Mouse (Mus musculus): ENCODE results near the gene Dhcr24. TPM values are rescaled to one million over a fixed set of nuclear protein-coding genes. Genes with fewer than 3 reads are reported as not detected.
A peak's percentile ranks its signal among the peaks of the same experiment; 100 is the strongest.

The Dhcr24 gene
- total and polyA plus RNA-seq, 2 experiments from 2014 or later, result 7.7 to 105 TPM

GRCm38 (mm10) chr4:106628650-106629360, 68.0 kb downstream of the Dhcr24 start:
- ATAC-seq, result no peak
- Histone ChIP-seq H3K4me3 (ENCODE audit: low read depth, low read length) (no peak overlapping the region), H3K36me3 (ENCODE audit: insufficient read depth) (no peaks in the 10 kb centered on the region), H3K4me1 (ENCODE audit: insufficient read depth) (peaks cover 28% of the 10 kb centered on the region), H3K4me2 (ENCODE audit: low read depth) (no peak overlapping the region), H3K27ac (ENCODE audit: low read depth, low read length) (no peak overlapping the region), H3K9ac (no peak overlapping the region), H3K27me3 (ENCODE audit: insufficient read depth, low read length) (peaks cover 9% of the 10 kb centered on the region; the same call in 1 of the 2 replicates), H3K9me3 (ENCODE audit: low read length) (no peaks in the 10 kb centered on the region)
- WGBS, result 66% methylated on average over 9 of the region's 9 CpGs
- no peak for TF ChIP-seq CTCF (IDR thresholded peaks at IDR 0.05; ENCODE audit: low read depth)
- DNase-seq, result no peak

- ATAC-seq (no peak), DNase-seq (no peak)
- no peak overlapping the region for H3K27ac ChIP-seq (ENCODE audit: low read depth, low read length)
- peaks cover 33% of the 10 kb centered on the region for H3K4me1 ChIP-seq (ENCODE audit: insufficient read depth)
- H3K27me3 ChIP-seq (ENCODE audit: insufficient read depth, low read length), result peaks cover 5% of the 10 kb centered on the region; the same call in 1 of the 2 replicates
- no peak for TF ChIP-seq CTCF (IDR thresholded peaks at IDR 0.05; ENCODE audit: low read depth)
- no peaks in the 10 kb centered on the region for H3K36me3 ChIP-seq (ENCODE audit: insufficient read depth)
- 75% methylated on average over 5 of the region's 5 CpGs for WGBS
- H3K9ac ChIP-seq, result no peak overlapping the region
- no peaks in the 10 kb centered on the region for H3K9me3 ChIP-seq (ENCODE audit: low read length)
- H3K4me3 ChIP-seq (ENCODE audit: low read depth, low read length), result no peak overlapping the region
- no peak overlapping the region for H3K4me2 ChIP-seq (ENCODE audit: low read depth)
These were observed 68.5 kb downstream of the Dhcr24 start for GRCm38 (mm10) chr4:106629374-106629773.

DNA sequence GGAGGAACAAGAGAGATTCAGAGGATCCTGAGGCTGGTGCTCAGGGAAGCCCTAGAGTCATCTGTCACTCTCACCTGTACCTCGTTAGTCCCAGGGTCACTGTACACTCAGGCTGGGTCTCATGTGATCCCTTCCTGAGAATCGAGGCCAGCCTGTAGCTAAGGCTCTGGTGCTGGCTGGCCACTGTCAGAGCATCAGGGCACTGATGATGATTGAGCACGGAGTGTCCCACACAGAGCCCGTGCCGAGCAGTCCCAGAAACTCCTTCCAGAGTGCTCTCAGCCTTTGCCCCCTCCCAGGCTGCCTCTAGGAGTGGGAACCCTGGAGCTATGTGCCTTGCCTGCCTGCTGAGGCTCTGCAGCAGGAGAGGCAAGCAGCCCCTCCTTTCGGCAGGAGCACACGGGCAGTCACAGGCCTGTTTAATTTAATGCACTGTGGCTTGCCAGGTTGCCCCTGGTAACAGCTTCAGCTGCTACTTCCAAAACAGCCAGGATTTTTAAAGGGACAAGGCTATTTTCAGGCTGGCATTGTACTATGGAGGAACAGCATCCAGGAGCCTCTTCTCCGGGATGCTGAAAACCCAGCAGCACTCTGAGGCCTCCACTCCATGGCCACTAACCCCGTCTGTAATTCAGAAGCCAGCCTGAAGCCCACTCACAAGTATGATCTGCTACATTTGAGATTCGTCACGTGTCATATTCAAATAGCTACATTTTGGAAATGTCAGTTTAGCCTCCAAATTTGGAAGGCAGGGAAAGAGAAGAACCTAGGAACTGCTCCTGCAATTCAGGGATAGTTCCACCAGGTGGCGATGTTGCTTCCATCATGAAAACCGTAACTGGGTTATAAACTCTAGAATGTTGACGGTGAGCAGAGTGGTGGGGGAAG, 69.7 kb downstream of the Dhcr24 start:
- TF ChIP-seq CTCF (IDR thresholded peaks at IDR 0.05; ENCODE audit: low read depth), result peak; percentile 91
- DNase-seq, result peak; percentile 95
- Histone ChIP-seq H3K4me3 (ENCODE audit: low read depth, low read length) (no peak overlapping the region), H3K36me3 (ENCODE audit: insufficient read depth) (no peaks in the 10 kb centered on the region), H3K27me3 (ENCODE audit: insufficient read depth, low read length) (no peaks in the 10 kb centered on the region), H3K27ac (ENCODE audit: low read depth, low read length) (peak overlapping the region; percentile 91), H3K4me1 (ENCODE audit: insufficient read depth) (peaks cover 36% of the 10 kb centered on the region), H3K4me2 (ENCODE audit: low read depth) (0 out of 2 replicates have a peak overlapping the region, but pooled peaks have one; percentile 17), H3K9ac (peak overlapping the region; percentile 35; the same call in 1 of the 2 replicates), H3K9me3 (ENCODE audit: low read length) (no peaks in the 10 kb centered on the region)
- WGBS, result 12% methylated on average over 14 of the region's 14 CpGs
- ATAC-seq, result peak; percentile 96

DNA sequence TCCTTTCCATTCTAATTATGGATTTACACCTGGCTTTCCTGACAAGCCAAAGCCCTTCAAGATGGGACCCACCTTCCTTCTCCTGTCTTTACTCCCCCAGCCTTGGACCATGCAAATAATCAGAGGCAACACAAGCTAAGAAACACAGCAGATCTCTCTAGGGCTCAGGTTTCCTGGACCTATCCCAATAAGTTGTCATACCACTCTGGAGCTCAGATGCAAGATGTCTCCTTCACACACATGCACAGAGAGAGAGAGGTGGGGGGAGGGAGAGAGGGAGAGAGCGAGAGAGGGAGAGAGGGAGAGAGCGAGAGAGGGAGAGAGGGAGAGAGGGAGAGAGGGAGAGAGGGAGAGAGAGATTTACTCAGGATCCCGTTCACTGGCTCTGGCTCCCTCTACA, 71.5 kb downstream of the Dhcr24 start:
- Histone ChIP-seq H3K4me3 (ENCODE audit: low read depth, low read length) (no peak overlapping the region), H3K9me3 (ENCODE audit: low read length) (no peaks in the 10 kb centered on the region), H3K27me3 (ENCODE audit: insufficient read depth, low read length) (no peaks in the 10 kb centered on the region), H3K4me2 (ENCODE audit: low read depth) (no peak overlapping the region), H3K4me1 (ENCODE audit: insufficient read depth) (peaks cover 36% of the 10 kb centered on the region), H3K27ac (ENCODE audit: low read depth, low read length) (no peak overlapping the region), H3K36me3 (ENCODE audit: insufficient read depth) (no peaks in the 10 kb centered on the region), H3K9ac (no peak overlapping the region)
- 38% methylated on average over 1 of the region's 3 CpGs for WGBS
- no peak for TF ChIP-seq CTCF (IDR thresholded peaks at IDR 0.05; ENCODE audit: low read depth)
- ATAC-seq, result no peak
- DNase-seq, result peak; percentile 25

DNA sequence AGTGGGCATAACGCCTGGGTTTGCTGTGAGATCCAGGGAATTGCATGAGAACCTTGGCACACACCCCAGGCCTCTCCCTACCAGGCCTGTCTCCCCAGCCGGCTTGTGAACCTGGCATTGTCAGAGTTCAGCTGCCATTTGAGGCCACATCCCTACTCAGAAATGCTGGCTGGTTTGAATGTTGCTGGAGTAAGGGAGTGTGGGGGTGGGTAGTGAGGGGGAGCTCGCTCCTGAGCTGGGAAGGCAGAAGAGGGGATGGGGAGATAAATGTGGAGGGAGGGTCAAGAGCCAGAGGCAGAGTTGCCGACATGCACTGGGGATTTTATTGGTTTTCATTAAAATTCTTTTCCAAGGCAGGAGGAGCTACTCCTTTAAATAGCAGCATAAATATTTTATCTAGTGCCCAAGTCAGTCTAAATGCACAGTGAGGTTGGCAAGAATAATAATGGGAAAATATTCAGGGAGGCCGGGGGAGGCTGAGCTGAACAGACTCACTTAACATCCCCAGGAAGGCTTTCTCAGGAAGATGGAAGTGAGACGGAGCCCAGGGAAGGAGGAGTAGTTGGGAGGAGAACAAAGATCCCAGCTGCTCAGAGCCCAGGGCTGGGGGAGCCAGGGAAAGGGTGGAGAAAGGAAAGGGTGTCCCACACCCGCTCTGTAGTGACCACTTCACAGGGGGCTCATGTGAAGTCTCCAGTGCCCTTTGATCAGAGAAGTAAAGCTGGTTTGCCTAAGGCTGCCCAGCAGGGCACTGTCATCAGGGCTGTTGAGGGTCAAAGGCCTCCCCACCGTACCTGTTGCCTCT, 72.6 kb downstream of the Dhcr24 start:
- H3K27ac ChIP-seq (ENCODE audit: low read depth, low read length), result peak overlapping the region; percentile 64
- peaks cover 36% of the 10 kb centered on the region for H3K4me1 ChIP-seq (ENCODE audit: insufficient read depth)
- no peak overlapping the region for H3K4me3 ChIP-seq (ENCODE audit: low read depth, low read length)
- TF ChIP-seq CTCF (IDR thresholded peaks at IDR 0.05; ENCODE audit: low read depth), result no peak
- H3K36me3 ChIP-seq (ENCODE audit: insufficient read depth), result no peaks in the 10 kb centered on the region
- ATAC-seq (no peak), DNase-seq (peak; percentile 29)
- H3K4me2 ChIP-seq (ENCODE audit: low read depth), result no peak overlapping the region
- no peaks in the 10 kb centered on the region for H3K9me3 ChIP-seq (ENCODE audit: low read length)
- 25% methylated on average over 8 of the region's 8 CpGs for WGBS
- no peaks in the 10 kb centered on the region for H3K27me3 ChIP-seq (ENCODE audit: insufficient read depth, low read length)
- no peak overlapping the region for H3K9ac ChIP-seq

GRCm38 (mm10) chr4:106634086-106634479, 73.2 kb downstream of the Dhcr24 start:
- no peaks in the 10 kb centered on the region for H3K9me3 ChIP-seq (ENCODE audit: low read length)
- no peak for DNase-seq
- peak overlapping the region; percentile 64 for H3K27ac ChIP-seq (ENCODE audit: low read depth, low read length)
- WGBS, result 38% methylated on average over 8 of the region's 9 CpGs
- peaks cover 36% of the 10 kb centered on the region for H3K4me1 ChIP-seq (ENCODE audit: insufficient read depth)
- 0 out of 2 replicates have a peak, but pooled peaks have one; percentile 3 for ATAC-seq
- H3K4me2 ChIP-seq (ENCODE audit: low read depth), result no peak overlapping the region
- TF ChIP-seq CTCF (IDR thresholded peaks at IDR 0.05; ENCODE audit: low read depth), result no peak
- no peak overlapping the region for H3K9ac ChIP-seq
- no peaks in the 10 kb centered on the region for H3K27me3 ChIP-seq (ENCODE audit: insufficient read depth, low read length)
- no peaks in the 10 kb centered on the region for H3K36me3 ChIP-seq (ENCODE audit: insufficient read depth)
- H3K4me3 ChIP-seq (ENCODE audit: low read depth, low read length), result no peak overlapping the region

Other genes with a start within 250 kb of the Dhcr24 start
- 28.1 and 31.5 TPM in 2 replicates for gene Usp24, start 244.8 kb upstream of the Dhcr24 start, total RNA-seq (2014; rRNA removed)
- gene Usp24, start 244.8 kb upstream of the Dhcr24 start, polyA plus RNA-seq (2015; fragmentation: Nextera tagmentation; extraction: Ambion mirVana), result 4.3 and 7.8 TPM in 2 replicates
- 5.5 and 5.6 TPM in 2 replicates for gene Pcsk9, start 96.7 kb upstream of the Dhcr24 start, total RNA-seq (2014; rRNA removed)
- 3.7 and 4.0 TPM in 2 replicates for gene Pcsk9, start 96.7 kb upstream of the Dhcr24 start, polyA plus RNA-seq (2015; fragmentation: Nextera tagmentation; extraction: Ambion mirVana)
- not detected in 2 replicates for gene Bsnd, start 68.8 kb upstream of the Dhcr24 start, total RNA-seq (2014; rRNA removed)
- gene Bsnd, start 68.8 kb upstream of the Dhcr24 start, polyA plus RNA-seq (2015; fragmentation: Nextera tagmentation; extraction: Ambion mirVana), result not detected in 2 replicates
- not detected in 2 replicates for gene Lexm, start 56.2 kb downstream of the Dhcr24 start, total RNA-seq (2014; rRNA removed)
- gene Lexm, start 56.2 kb downstream of the Dhcr24 start, polyA plus RNA-seq (2015; fragmentation: Nextera tagmentation; extraction: Ambion mirVana), result 0.09 TPM in 1 of 2 replicates, not detected in the other
- 2.5 TPM in 2 replicates for gene Ttc22, start 61.4 kb downstream of the Dhcr24 start, total RNA-seq (2014; rRNA removed)
- 1.2 and 1.6 TPM in 2 replicates for gene Ttc22, start 61.4 kb downstream of the Dhcr24 start, polyA plus RNA-seq (2015; fragmentation: Nextera tagmentation; extraction: Ambion mirVana)
- 13.2 and 13.6 TPM in 2 replicates for gene Pars2, start 90.0 kb downstream of the Dhcr24 start, total RNA-seq (2014; rRNA removed)
- gene Pars2, start 90.0 kb downstream of the Dhcr24 start, polyA plus RNA-seq (2015; fragmentation: Nextera tagmentation; extraction: Ambion mirVana), result 9.2 and 9.9 TPM in 2 replicates
- 108 and 114 TPM in 2 replicates for gene Ttc4, start 117.9 kb downstream of the Dhcr24 start, total RNA-seq (2014; rRNA removed)
- gene Ttc4, start 117.9 kb downstream of the Dhcr24 start, polyA plus RNA-seq (2015; fragmentation: Nextera tagmentation; extraction: Ambion mirVana), result 78.2 and 89.1 TPM in 2 replicates
- gene Mroh7, start 169.9 kb downstream of the Dhcr24 start, total RNA-seq (2014; rRNA removed), result 0.95 and 1.5 TPM in 2 replicates
- 0.30 and 0.71 TPM in 2 replicates for gene Mroh7, start 169.9 kb downstream of the Dhcr24 start, polyA plus RNA-seq (2015; fragmentation: Nextera tagmentation; extraction: Ambion mirVana)
- not detected in 2 replicates for gene Fam151a, start 172.9 kb downstream of the Dhcr24 start, total RNA-seq (2014; rRNA removed)
- gene Fam151a, start 172.9 kb downstream of the Dhcr24 start, polyA plus RNA-seq (2015; fragmentation: Nextera tagmentation; extraction: Ambion mirVana), result not detected in 2 replicates
- 3.4 and 5.5 TPM in 2 replicates for gene Acot11, start 244.0 kb downstream of the Dhcr24 start, total RNA-seq (2014; rRNA removed)
- 0.75 and 1.2 TPM in 2 replicates for gene Acot11, start 244.0 kb downstream of the Dhcr24 start, polyA plus RNA-seq (2015; fragmentation: Nextera tagmentation; extraction: Ambion mirVana)

Measured in forebrain, postnatal 0 days (tissue).